Mouse (Mus musculus) megakaryocyte, embryonic 14.5 days (primary cell): Measurements from ENCODE around the gene Ltbp2.

Experiments
- FLI1 ChIP-seq: IDR thresholded peaks from 2 replicates; pipeline ENCODE4 v1.6.1; 2012; ENCODE audit warnings: low read length, inconsistent platforms, mixed read lengths
- GATA1 ChIP-seq: IDR thresholded peaks from 3 replicates; pipeline ENCODE4 v1.6.1; 2012; ENCODE audit warnings: mixed read lengths, low read length, inconsistent platforms, borderline replicate concordance

GRCm38 (mm10) chr12:84750661-84751060 lies 125.7 kb downstream of the Ltbp2 start:
- TF ChIP-seq GATA1 (no peak), FLI1 (no peak)
